Mouse (Mus musculus) thymus, adult 2 months (tissue): ENCODE data around the gene Zbtb20.

ENCODE experiments used
- CTCF ChIP-seq: fragments of 200-500 bp; IDR thresholded peaks from 2 replicates; pipeline ENCODE4 v1.5.1; 2012; ENCODE audit warnings: mild to moderate bottlenecking, control low read depth, low read length, moderate library complexity, borderline replicate concordance; ENCODE audit not compliant: control insufficient read depth, poor library complexity, insufficient read depth; ENCODE audit errors: extremely low read depth
- POLR2A ChIP-seq: fragments of 200-500 bp; IDR thresholded peaks from 2 replicates; pipeline ENCODE4 v1.6.1; 2012; ENCODE audit warnings: mild to moderate bottlenecking, low read length, control low read depth, moderate library complexity; ENCODE audit not compliant: control insufficient read depth, poor library complexity, insufficient read depth; ENCODE audit errors: extremely low read depth

- no peak for TF ChIP-seq POLR2A
- TF ChIP-seq CTCF: no peak
Observed at GRCm38 (mm10) chr16:43397629-43398323, 522.1 kb downstream of the Zbtb20 start.
